Mouse (Mus musculus) ES-CJ7 (cell line): ENCODE data around the gene Arvcf.

Experiments used
- DNase-seq: peaks from one replicate; pipeline ENCODE4 v3.0.0; 2011; ENCODE audit warnings: low read depth, low spot score

The Arvcf gene

GRCm38 (mm10) chr16:18407912-18408311 is 59.9 kb downstream of the Arvcf start:
- DNase-seq, result no peak

DNA sequence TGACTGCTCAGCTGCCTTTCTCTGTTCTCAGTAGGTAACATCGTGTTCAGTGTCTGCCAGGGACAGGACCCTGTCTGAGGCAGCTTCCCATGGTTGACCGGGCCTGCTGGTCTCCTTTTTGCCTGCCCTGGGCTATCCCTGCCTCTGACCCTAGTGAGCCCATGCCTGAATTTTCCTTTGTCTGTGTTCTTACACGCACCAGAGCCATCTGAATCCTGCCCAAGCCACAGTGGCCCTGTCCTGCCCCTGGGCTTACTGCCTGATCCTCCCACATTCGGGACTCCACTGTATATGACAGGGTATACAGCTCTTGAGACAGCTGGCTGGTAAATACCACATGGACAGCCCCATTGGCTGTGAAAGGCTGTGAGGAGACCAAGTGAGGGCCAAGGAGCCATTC is 61.8 kb downstream of the Arvcf start:
- no peak for DNase-seq

DNA sequence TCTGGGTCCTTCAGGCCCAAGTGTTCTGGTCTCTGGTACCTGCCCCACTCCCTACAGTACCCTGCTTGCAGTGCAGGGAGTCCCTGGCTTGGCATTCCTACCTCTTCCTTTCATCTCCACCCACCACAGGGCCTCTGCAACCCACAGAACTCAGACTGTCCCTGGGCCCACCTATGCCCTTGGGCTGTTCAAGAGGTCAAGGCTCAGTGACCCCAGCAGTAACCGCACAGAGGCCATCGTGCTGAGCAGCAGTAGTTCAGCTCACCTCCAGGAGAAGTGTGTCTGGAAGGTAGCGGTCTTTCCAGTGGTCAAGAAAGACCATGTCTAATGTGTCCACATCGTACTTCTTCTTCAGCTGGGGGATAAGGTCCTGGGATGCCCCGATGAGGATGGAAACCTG is 62.4 kb downstream of the Arvcf start:
- DNase-seq, result no peak

DNA sequence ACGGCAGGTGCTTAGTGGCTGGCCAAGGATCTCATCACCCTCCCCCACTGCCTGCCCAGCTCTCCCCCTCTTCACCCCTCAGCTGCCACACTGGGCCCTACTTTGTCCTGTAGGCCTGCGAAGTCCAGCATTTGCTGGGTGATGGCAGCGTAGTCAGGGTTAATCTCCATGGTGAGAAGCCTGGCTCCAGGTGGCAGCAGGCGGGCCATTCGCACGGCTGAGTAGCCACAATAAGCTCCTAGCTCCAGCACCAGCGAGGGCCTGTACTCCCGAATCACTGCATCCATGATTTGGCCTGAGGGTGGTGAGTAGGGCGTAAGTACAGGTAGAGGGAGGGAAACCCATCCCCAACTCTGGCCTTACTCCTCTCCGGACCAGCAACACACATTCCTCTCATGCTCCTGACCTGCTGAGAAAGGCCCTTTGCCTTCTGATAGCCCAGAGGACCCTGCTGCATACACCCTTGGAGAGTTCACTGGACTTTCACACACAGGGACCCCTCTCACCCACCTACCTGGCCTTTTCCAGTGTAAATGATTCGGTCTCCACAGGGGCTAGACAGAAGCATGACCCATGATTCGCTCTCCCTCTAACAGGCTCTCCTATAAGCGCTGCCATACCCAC is 63.2 kb downstream of the Arvcf start:
- DNase-seq, result no peak

- no peak for DNase-seq
These were observed 64.0 kb downstream of the Arvcf start for GRCm38 (mm10) chr16:18411802-18412476.

- DNase-seq, result no peak
These were observed 65.2 kb downstream of the Arvcf start for GRCm38 (mm10) chr16:18413032-18413816.

GRCm38 (mm10) chr16:18416094-18416761 is 68.2 kb downstream of the Arvcf start:
- no peak for DNase-seq

- no peak for DNase-seq
These were observed 68.9 kb downstream of the Arvcf start for GRCm38 (mm10) chr16:18416837-18417236.

GRCm38 (mm10) chr16:18417491-18417890 is 69.5 kb downstream of the Arvcf start:
- no peak for DNase-seq

DNA sequence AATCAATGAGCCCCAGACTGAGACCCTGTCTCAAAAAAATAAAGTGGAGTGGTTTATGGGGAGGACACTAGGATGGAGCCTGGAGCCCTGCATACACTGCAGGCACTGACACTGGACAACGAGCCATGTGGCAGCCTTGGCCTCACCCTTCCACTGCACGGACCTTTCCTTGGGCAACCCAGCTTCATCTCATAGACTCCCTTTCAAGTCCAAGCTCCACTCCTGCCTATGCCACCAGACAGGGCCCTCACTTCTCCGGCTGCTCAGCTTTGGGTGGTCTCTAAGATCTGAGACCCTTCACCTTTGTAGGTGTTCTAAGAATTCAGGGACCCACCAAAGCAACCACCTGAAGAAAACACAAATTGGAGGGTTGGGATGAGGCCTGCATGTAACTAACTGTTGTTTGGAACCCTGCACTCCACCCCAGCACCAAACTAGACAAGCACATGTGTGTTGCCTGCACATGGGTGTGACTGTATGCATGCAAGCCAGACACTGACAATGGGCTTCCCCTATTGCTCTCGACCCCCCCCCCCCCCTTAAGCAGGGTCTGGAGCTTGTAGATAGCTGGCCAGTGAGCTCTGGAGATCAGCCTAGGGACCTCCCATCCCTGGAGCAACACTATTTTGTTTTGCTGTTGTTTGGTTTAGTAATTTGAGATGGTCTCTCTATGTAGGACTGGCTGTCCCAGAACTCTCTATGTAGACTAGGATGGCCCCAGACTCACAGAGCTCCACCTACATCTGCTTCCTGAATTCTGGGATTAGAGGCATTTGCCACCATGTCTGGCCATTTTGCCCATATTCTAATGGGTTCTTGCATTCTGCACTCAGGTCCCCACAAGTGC is 71.0 kb downstream of the Arvcf start:
- DNase-seq, result no peak

GRCm38 (mm10) chr16:18419603-18420026 is 71.6 kb downstream of the Arvcf start:
- no peak for DNase-seq

DNA sequence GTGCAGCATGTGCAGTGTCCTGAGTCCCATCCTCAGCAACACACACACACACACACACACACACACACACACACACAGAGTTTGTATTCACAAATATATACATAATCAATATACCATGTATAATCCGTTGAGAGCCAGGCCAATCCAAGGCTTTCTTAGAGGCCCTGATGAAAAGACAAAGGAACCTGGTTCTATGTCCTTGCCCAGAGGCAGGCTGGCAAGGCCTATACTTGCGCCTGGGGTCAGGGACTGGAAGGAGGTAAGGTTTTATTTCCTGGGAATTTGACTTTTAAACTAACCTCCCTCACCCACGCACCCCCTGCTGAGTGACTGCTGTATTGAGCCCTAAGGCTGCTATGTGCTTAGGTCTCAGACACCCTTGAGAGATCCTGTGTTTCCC is 72.6 kb downstream of the Arvcf start:
- no peak for DNase-seq

GRCm38 (mm10) chr16:18423203-18423914 is 75.4 kb downstream of the Arvcf start:
- DNase-seq, result no peak

- no peak for DNase-seq
These were observed 75.9 kb downstream of the Arvcf start for GRCm38 (mm10) chr16:18423915-18424265.

DNA sequence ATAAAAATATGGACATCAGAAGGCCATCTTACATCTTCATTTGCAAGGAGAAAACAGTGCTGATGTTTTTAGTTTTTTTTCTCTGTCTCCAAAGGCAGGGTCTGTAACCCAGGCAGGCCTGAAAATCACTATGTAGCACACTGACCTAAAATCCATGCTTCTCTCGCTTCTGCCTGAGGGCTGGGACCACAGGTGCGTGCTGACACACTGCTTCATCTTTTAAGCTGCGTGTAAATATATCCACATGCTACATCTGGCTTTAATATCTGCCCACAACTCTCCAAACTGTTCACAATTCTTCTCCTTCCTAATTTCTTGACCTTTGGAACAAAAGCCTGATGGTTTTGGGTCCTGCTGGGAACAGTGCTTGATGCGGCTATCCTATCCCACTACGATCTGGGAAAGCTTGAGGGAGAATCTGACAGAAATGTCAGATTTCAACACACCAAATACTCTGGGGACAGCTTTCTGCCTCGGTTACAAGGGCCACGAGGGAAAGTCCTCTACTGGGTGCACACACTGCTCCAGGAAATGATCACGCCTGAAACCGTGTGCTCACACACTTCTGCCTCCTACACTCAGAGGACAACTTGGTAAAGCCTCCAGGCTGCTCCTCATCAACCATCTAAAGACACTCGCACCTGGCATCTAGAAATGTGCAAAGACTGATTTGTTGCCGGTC is 76.5 kb downstream of the Arvcf start:
- no peak for DNase-seq

DNA sequence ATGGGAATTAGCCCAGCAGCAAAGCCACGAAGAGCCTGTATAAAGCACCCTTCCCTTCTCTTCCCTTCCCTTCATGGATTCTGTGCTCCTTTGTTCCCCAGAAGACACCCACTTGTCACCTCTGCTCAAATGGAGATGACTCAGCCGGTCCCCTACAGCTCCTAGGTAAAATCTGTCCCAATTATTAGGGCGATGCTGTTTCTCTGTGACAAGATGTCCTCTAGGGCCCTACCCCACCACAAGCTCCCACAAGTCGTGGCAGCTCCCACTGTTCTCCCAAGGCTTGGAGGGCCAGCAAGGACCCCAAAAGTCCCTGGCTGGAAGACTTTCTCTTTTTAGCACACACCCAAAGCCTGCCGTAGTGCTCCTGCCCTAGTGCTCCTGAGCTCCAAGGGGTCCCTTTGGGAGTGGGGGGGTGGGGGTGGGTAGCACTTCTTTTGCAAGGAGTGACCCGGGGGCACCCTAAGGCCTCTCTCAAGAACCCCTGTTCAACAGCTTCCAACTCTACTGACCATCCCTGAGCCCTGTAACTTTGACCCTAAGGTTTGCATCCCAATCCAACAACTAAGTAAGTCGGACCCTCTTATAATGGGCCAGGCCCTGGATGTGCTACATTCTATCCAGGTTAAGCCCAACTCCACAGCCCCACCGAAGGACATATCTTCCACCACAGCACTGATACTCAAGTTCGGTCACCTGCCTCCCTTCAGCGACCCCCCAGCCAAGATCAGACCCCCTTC is 77.7 kb downstream of the Arvcf start:
- peak; percentile 21 for DNase-seq

- DNase-seq, result peak; percentile 68
These were observed 78.3 kb downstream of the Arvcf start, which contains the start of gene Txnrd2 for GRCm38 (mm10) chr16:18426215-18426791. Txnrd2 (plus strand) TSS chr16:18426384.

GRCm38 (mm10) chr16:18426802-18427280 is 78.9 kb downstream of the Arvcf start, which contains the start of gene Comt:
Comt (minus strand) TSS chr16:18426852.
- DNase-seq, result no peak
